Mouse (Mus musculus): ENCODE results near the gene Osbpl11. TPM values are rescaled to one million over a fixed set of nuclear protein-coding genes. Genes with fewer than 3 reads are reported as not detected.
"Not testable (repeated sequence)": the region's sequence is repeated elsewhere in the genome, so short reads cannot be mapped to it uniquely, and the experiment has no call there.

The Osbpl11 gene
- 10 to 100 TPM; 18.9 to 23.1 (median 21.8) TPM for total RNA-seq (2022)

DNA sequence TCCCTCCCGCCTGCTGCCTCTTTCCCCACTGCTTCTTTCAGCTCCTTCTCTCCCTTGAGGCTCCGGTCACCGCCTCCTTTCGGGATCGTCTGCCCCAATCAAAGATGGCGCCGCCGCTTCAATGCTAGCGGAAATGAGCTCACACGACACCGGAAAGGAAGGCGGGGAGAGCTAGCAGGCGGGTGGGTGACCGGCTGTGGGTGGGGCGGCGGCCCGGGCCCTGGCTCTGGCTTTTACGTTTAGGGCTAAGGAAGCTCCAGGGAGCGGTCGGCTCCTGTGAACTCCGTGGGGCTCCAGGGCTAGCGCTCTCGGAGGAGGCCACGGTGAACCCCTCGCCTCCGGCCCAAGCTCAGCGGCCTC, at the start of gene Osbpl11:
Gene Osbpl11 (plus strand): TSS at position 171 of the 360 bp plus-strand sequence.
- peak; percentile 94 for DNase-seq (ENCODE audit: low spot score in 2 of 2)

DNA sequence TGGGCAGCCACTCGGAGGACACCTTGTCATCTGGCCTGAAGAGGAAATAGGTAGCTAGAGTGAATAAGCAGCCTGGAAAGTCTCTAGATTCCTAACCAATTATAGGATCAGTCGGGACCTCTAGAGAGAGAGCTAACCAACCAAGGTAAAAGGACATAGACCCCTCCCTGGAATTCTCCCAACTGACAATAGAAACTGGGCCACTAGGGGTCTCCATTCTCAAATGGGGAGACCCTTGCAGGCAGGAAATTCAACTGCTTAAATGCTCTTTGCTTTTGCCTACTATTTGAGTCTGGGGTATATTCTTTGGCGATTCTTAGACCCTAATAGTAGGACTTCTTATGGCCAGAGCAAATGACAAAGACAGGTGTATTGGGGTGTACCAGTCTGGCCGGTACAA, 49.7 kb upstream of the Osbpl11 start:
- no peak for DNase-seq (ENCODE audit: low spot score in 2 of 2)

GRCm38 (mm10) chr16:33139061-33139460, 45.8 kb upstream of the Osbpl11 start:
- not testable (repeated sequence) for DNase-seq (ENCODE audit: low spot score in 2 of 2)

DNA sequence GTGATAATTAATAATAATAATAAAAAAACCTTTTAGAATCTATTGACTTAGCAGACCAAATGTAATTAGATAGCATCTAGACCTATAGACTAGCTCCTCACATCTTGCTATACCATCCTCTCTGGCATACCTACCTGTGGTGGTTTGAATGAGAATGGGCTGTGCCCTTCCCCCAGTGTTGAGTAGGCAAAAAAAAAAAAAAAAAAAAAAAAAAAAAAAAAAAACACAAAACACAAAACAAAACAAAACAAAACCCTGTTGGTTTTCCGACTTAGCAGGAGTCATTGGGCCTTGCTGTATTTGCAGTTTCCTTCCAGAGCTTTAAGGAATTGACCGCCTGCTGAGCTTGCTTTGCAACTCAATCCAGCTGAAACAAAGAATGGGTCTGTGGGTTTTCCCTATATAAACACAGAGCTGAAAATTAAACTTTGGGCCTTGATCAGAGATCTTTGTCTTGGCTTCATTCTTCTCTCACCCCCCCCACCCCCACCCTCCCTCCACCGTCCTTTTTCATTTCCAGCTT, 43.1 kb upstream of the Osbpl11 start:
- no peak for DNase-seq (ENCODE audit: low spot score in 2 of 2)

- DNase-seq (ENCODE audit: low spot score in 2 of 2): no peak
Measured at GRCm38 (mm10) chr16:33143452-33143851, 41.4 kb upstream of the Osbpl11 start.

- no peak for DNase-seq (ENCODE audit: low spot score in 2 of 2)
Measured at GRCm38 (mm10) chr16:33146185-33146584, 38.7 kb upstream of the Osbpl11 start.

- DNase-seq (ENCODE audit: low spot score in 2 of 2): no peak
Measured at GRCm38 (mm10) chr16:33148135-33148534, 36.7 kb upstream of the Osbpl11 start.

GRCm38 (mm10) chr16:33150875-33151274, 34.0 kb upstream of the Osbpl11 start:
- not testable (repeated sequence) for DNase-seq (ENCODE audit: low spot score in 2 of 2)

DNA sequence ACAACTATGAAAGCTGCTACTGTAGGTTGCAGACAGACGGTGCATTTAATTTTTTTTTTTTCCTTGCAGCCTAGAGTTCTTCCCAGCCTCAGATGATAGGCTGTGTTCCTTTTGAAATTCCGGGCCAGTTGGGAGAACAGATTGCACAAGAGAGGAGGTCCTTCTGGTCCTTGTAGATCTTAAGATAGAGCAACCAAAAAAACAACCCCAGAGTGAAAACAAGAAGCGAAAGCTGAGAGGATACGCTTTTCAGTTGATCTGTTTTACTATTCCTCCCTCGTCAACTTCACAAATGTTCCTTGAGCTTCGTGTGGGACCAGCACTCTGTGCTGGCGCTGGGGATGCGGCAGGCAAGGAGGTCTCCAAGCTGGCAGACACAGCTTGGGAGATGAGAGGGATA, 33.3 kb upstream of the Osbpl11 start:
- peak; percentile 76 to 77 for DNase-seq (ENCODE audit: low spot score in 2 of 2)

DNA sequence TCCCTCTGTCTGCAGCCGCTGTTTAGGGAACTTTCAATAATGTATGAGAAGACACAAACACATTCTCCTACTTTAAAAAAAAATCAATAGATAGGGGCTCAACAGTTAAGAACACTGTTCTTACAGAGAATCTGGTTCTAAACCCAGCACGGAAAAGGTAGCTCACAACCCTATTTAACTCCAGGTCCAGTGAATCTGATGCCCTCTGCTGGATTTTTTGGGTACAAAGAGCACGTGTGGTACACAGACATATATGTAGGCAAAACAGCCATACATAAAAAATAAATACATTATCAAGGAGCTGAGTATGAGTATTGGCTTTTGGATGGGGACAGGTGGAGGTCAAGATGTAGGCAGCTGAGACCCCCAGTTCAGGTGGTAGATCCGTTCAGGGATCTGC, 29.9 kb upstream of the Osbpl11 start:
- DNase-seq (ENCODE audit: low spot score in 2 of 2): no peak

DNA sequence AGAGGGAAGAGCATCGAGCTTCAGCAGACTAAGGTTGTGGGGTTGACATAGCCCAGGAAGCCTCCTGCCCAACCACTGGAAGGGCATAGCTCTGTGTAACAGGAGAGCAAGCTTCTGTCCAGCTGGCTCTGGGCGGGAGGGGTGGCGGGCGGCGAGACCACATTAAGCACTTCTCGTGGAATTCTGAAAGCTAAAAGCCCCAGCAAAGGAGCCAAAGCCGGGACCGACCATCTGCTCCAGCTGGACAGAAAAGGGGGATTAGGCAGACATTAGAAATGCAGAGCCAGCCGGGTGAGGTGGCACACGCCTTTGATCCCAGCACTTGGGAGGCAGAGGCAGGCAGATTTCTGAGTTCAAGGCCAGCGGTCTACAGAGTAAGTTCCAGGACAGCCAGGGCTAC, 26.9 kb upstream of the Osbpl11 start:
- no peak for DNase-seq (ENCODE audit: low spot score in 2 of 2)

GRCm38 (mm10) chr16:33158590-33159071, 26.2 kb upstream of the Osbpl11 start:
- DNase-seq (ENCODE audit: low spot score in 2 of 2): no peak

- DNase-seq (ENCODE audit: low spot score in 2 of 2): no peak
Measured at GRCm38 (mm10) chr16:33159363-33159762, 25.5 kb upstream of the Osbpl11 start.

- DNase-seq (ENCODE audit: low spot score in 2 of 2): no peak
Measured at GRCm38 (mm10) chr16:33163330-33164090, 21.4 kb upstream of the Osbpl11 start.

GRCm38 (mm10) chr16:33166284-33166683, 18.6 kb upstream of the Osbpl11 start:
- not testable (repeated sequence) for DNase-seq (ENCODE audit: low spot score in 2 of 2)

DNA sequence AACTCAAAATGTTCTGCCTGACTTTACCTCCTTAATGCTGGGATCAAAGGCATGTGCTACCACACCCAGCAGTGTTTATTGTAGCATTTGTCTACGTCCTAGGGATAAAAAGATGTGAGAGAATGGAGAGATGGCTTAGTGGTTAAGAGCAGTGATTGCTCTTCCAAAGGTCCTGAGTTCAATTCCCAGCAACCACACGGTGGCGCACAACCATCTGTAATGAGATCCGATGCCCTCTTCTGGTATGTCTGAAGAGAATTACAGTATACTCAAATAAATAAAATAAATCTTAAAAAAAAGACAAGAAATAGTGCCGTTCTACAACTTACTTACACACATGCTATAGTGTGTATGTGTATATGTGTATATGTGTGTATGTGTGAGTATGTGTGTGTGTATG, 17.3 kb upstream of the Osbpl11 start:
- no peak for DNase-seq (ENCODE audit: low spot score in 2 of 2)

GRCm38 (mm10) chr16:33169471-33170034, 15.3 kb upstream of the Osbpl11 start:
- no peak for DNase-seq (ENCODE audit: low spot score in 2 of 2)

DNA sequence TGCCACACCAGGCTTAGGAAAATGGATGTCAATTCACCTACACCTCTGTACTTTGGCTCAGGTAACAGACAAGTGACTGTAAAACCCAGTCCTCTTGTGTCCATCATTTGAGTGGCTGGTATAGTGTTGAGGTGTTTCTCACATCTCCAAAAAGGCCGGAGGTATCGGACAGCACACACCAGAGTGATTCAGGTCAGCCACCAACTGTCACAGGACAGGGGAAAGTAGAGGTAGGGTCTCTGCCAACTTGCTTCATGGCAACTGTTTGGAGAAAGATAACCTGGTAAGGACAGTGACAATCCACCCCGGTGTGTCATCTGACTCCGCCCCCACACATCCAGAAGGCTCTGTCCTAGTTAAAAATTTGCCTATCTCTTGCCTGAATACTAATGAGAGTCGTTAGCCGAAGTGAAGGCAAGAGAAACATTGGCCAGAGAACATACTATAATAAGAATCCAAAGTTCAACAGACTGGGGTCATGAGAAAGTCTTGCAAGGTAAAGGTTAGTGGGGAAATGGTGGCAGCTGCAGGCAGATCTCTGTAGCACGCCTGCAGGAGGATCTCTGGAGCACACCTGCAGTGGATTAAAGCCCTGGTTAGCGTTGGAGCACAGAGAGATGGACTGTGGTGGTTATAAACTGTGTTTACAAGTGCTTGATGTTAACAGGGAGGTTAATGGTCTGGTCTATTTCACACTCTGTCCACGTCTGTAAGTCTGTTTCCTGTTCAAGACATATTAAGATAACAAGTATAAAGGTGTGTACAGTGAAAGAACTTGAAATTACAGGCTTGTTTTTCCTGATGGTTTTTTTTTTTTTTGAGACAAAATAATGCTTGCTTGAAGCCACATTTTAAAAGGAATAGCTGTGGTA, 13.9 kb upstream of the Osbpl11 start:
- no peak for DNase-seq (ENCODE audit: low spot score in 2 of 2)

GRCm38 (mm10) chr16:33171800-33172199, 13.1 kb upstream of the Osbpl11 start:
- DNase-seq (ENCODE audit: low spot score in 2 of 2): no peak

- DNase-seq (ENCODE audit: low spot score in 2 of 2): no peak
Measured at GRCm38 (mm10) chr16:33173151-33173550, 11.7 kb upstream of the Osbpl11 start.

DNA sequence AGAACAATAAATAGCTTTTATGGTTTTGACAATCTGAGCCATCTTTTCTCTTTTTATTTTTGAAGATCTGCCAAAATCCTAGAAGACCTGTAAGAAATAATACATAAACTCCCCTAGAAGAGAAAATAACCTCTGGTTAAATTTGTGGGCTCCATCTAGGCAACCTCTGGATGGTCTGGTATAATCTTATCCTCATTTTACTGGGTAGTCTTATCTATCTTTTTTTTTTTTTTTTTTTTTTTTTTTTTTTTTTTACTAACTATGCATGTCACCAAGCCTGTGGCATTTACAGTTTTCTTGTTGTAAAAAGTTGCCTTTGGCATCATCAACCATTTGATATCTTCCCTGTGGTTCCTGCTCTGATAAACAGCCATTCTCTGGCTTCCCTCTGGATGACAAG, 10.2 kb upstream of the Osbpl11 start:
- DNase-seq (ENCODE audit: low spot score in 2 of 2): no peak

DNA sequence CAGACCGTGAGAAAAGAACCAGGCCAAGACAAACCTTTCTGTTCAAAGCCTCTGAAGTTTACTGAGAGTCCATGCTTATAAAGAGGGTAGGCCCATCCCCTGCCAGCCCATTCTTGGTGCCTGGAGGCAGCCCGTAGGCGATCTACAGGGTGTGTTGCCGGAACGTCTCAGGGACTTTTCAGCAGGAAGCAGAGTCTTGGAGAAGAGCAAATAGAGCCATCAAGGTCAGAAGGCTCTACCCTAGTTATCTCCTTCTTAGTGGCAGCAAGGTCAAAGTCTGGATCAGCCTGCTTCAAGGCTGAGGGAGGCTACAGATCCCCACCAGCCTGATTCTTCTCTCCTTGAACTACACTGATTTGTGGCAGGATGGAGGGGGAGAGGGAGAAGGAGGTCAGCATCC, 8.0 kb upstream of the Osbpl11 start:
- DNase-seq (ENCODE audit: low spot score in 2 of 2): not testable (repeated sequence)

Data from layer of hippocampus, adult 8-10 months (tissue).